21 mouse cellular contexts compared by ENCODE assay signal in the genomic region with DNA sequence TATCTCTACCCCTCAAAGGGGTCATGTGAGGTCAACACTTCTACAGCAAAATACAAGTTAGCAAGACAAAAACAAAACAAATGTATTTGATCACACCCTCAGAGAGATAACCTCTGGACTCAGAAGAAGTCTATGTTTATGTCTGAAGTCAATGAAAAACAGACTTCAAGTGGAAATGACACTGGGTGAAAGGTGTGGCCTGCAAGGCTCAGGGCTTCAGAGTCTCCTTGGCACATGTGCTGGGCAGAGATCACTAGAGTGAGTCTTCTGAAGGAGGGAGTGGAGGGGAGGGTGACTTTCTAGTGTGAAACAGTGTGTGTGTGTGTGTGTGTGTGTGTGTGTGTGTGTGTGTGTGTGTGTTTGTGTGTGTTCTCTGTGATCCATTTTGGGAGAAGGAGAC.
DNase-seq lines count a peak whose midpoint lies in the region; ATAC-seq and TF ChIP-seq lines count a peak whose summit lies in the region.
"Had no signal": no experiment of that assay in that cellular context is flagged by ENCODE, and none has a peak within 500 bp of the region (broad histone marks: within the 10 kb centered on the region; RNA-seq: fewer than 3 reads in every experiment).

No protein-coding gene starts in this region.

- in situ Hi-C loops in ES-E14 (cut with MboI; ENCODE audit: low sequenced_read_pairs in 2 of 2, unreplicated experiment in 2 of 2): no loop called here

- H3K4me1 ChIP-seq in heart, embryonic 16.5 days (ENCODE audit: control insufficient read depth, insufficient read depth, low read length): peaks cover 14% of the 10 kb centered on the region
- peaks cover 17% of the 10 kb centered on the region for H3K4me1 ChIP-seq in kidney, embryonic 14.5 days (ENCODE audit: control insufficient read depth, insufficient read depth, low read length)
- H3K4me1 ChIP-seq in ES-E14 (ENCODE audit: control insufficient read depth in 2 of 2, insufficient read depth in 2 of 2, low read length in 2 of 2, poor library complexity in 1 of 2): peaks cover 20 to 21% of the 10 kb centered on the region in 2 experiments; a peak in 3 of 4 replicates
- peaks cover 15% of the 10 kb centered on the region for H3K4me1 ChIP-seq in limb, embryonic 10.5 days
- H3K4me1 ChIP-seq: forebrain, embryonic 15.5 days; limb, embryonic 15.5 days; midbrain, embryonic 13.5 days; neural tube, embryonic 15.5 days had no signal

- peak overlapping the region; percentile 37 for H3K27ac ChIP-seq in heart, embryonic 16.5 days (ENCODE audit: low read length)
- H3K27ac ChIP-seq in kidney, embryonic 14.5 days (ENCODE audit: low read depth, low read length): no peak overlapping the region; the same call in 1 of the 2 replicates
- H3K27ac ChIP-seq in ES-E14 (ENCODE audit: insufficient read depth, low read depth, low read length, poor library complexity, severe bottlenecking): no peak overlapping the region
- H3K27ac ChIP-seq in limb, embryonic 10.5 days: no peak overlapping the region
- H3K27ac ChIP-seq: forebrain, embryonic 15.5 days; heart, embryonic 10.5 days; hindbrain, embryonic 14.5 days; limb, embryonic 15.5 days; midbrain, embryonic 13.5 days; neural tube, embryonic 15.5 days had no signal

- H3K4me3 ChIP-seq in heart, embryonic 16.5 days (ENCODE audit: low read length): no peak overlapping the region
- no peak overlapping the region for H3K4me3 ChIP-seq in kidney, embryonic 14.5 days (ENCODE audit: low read length)
- H3K4me3 ChIP-seq in ES-E14 (ENCODE audit: insufficient read depth in 1 of 2, low read depth in 1 of 2, low read length in 2 of 2, poor library complexity in 1 of 2, severe bottlenecking in 1 of 2): no peak overlapping the region
- no peak overlapping the region for H3K4me3 ChIP-seq in limb, embryonic 10.5 days
- H3K4me3 ChIP-seq: erythroblast, embryonic 14.5 days; forebrain, embryonic 15.5 days; heart, embryonic 10.5 days; limb, embryonic 15.5 days; midbrain, embryonic 13.5 days; neural tube, embryonic 15.5 days had no signal

- no peak for ATAC-seq in heart, embryonic 16.5 days (replicated peaks; ENCODE audit: extremely low read depth, insufficient read depth, low FRiP score)
- ATAC-seq in kidney, embryonic 14.5 days (ENCODE audit: low FRiP score, low TSS enrichment): no peak
- no peak for ATAC-seq in erythroid progenitor cell, adult 5-6 weeks (replicated peaks; ENCODE audit: low FRiP score, poor library complexity, severe bottlenecking)
- ATAC-seq: forebrain, embryonic 15.5 days; midbrain, embryonic 13.5 days had no signal

- H3K36me3 ChIP-seq in heart, embryonic 16.5 days (ENCODE audit: control insufficient read depth, insufficient read depth): no peaks in the 10 kb centered on the region
- H3K36me3 ChIP-seq in kidney, embryonic 14.5 days (ENCODE audit: control insufficient read depth, insufficient read depth, low read length): no peaks in the 10 kb centered on the region
- no peaks in the 10 kb centered on the region for H3K36me3 ChIP-seq in ES-E14 (ENCODE audit: control insufficient read depth, insufficient read depth, low read length, poor library complexity, severe bottlenecking)
- no peaks in the 10 kb centered on the region for H3K36me3 ChIP-seq in limb, embryonic 10.5 days
- H3K36me3 ChIP-seq: forebrain, embryonic 15.5 days; heart, embryonic 10.5 days; limb, embryonic 15.5 days; midbrain, embryonic 13.5 days; neural tube, embryonic 15.5 days had no signal

- intact Hi-C loops in heart, postnatal 14 days (cut with DNase I): no loop called here

- no peak for DNase-seq in heart, postnatal 14 days
- peak; percentile 38 for DNase-seq in kidney, postnatal 10 days
- DNase-seq in ES-E14 (ENCODE audit: low read depth, low spot score): no peak
- peak; percentile 25 for DNase-seq in limb, embryonic 10.5 days (ENCODE audit: low spot score)
- DNase-seq in adrenal gland, postnatal 10 days: no peak
- DNase-seq: adrenal gland, postnatal 25 days; cerebellum, adult 18-20 months; cerebellum, postnatal 36 days; lung, adult 18-20 months; lung, postnatal 4 days; retina, postnatal 1 day had no signal

- H3K4me2 ChIP-seq in heart, embryonic 16.5 days (ENCODE audit: low read depth, low read length): no peak overlapping the region
- no peak overlapping the region for H3K4me2 ChIP-seq in kidney, embryonic 14.5 days (replicated peaks; ENCODE audit: low read depth, low read length)
- H3K4me2 ChIP-seq: forebrain, embryonic 15.5 days; hindbrain, embryonic 14.5 days; limb, embryonic 15.5 days; midbrain, embryonic 13.5 days; neural tube, embryonic 15.5 days had no signal

- no peaks in the 10 kb centered on the region for H3K9me3 ChIP-seq in heart, embryonic 16.5 days (replicated peaks; ENCODE audit: control insufficient read depth, low read length)
- H3K9me3 ChIP-seq in kidney, embryonic 14.5 days (ENCODE audit: control insufficient read depth, low read length): no peaks in the 10 kb centered on the region
- no peaks in the 10 kb centered on the region for H3K9me3 ChIP-seq in ES-E14 (ENCODE audit: control insufficient read depth, insufficient read depth, low read depth, low read length)
- no peaks in the 10 kb centered on the region for H3K9me3 ChIP-seq in limb, embryonic 10.5 days (replicated peaks)
- H3K9me3 ChIP-seq: forebrain, embryonic 15.5 days; heart, embryonic 10.5 days; limb, embryonic 15.5 days; midbrain, embryonic 13.5 days; neural tube, embryonic 15.5 days had no signal

- no peaks in the 10 kb centered on the region for H3K27me3 ChIP-seq in heart, embryonic 16.5 days (ENCODE audit: control insufficient read depth, insufficient read depth, low read length)
- H3K27me3 ChIP-seq in kidney, embryonic 14.5 days (ENCODE audit: control insufficient read depth, insufficient read depth, low read length): no peaks in the 10 kb centered on the region
- no peaks in the 10 kb centered on the region for H3K27me3 ChIP-seq in limb, embryonic 10.5 days (ENCODE audit: low read depth, poor library complexity, severe bottlenecking)
- H3K27me3 ChIP-seq: forebrain, embryonic 15.5 days; limb, embryonic 15.5 days; midbrain, embryonic 13.5 days; neural tube, embryonic 15.5 days had no signal

- no peak overlapping the region for H3K9ac ChIP-seq in heart, embryonic 16.5 days (ENCODE audit: low read length)
- no peak overlapping the region for H3K9ac ChIP-seq in kidney, embryonic 14.5 days (ENCODE audit: low read depth, low read length)
- H3K9ac ChIP-seq in ES-E14 (ENCODE audit: insufficient read depth, low read depth, low read length, poor library complexity, severe bottlenecking): no peak overlapping the region
- H3K9ac ChIP-seq: forebrain, embryonic 15.5 days; hindbrain, embryonic 14.5 days; limb, embryonic 15.5 days; midbrain, embryonic 13.5 days; neural tube, embryonic 15.5 days had no signal

TF ChIP-seq in ES-E14, 5 proteins besides CTCF, POLR2A, EP300 and RAD21:
- no peak for TF ChIP-seq HCFC1 (IDR thresholded peaks at IDR 0.05; ENCODE audit: borderline replicate concordance, insufficient read depth, low read length)
- TF ChIP-seq ZNF384 (IDR thresholded peaks at IDR 0.05; ENCODE audit: low read depth, low read length): 0 out of 2 replicates have a peak, but pooled peaks have one; percentile 3
- no peak for TF ChIP-seq CHD2 (IDR thresholded peaks at IDR 0.05; ENCODE audit: low read depth, low read length)
- TF ChIP-seq MAFK (IDR thresholded peaks at IDR 0.05; ENCODE audit: insufficient read depth, low read depth, low read length): no peak
- TF ChIP-seq ZC3H11A (IDR thresholded peaks at IDR 0.05; ENCODE audit: borderline replicate concordance, low read depth, low read length): no peak

Comparison
In these comparisons a context has a peak if more than half of its experiments do, and no peak if none do; other contexts are left out.
1. DNase-seq: peak in kidney, postnatal 10 days (single experiment) and limb, embryonic 10.5 days (single experiment); none in heart, postnatal 14 days (0 of 2), ES-E14 (single experiment) and adrenal gland, postnatal 10 days (single experiment).